Mouse (Mus musculus) midbrain, postnatal 0 days (tissue): ENCODE measurements around the gene Cyfip1. TPM values are rescaled to one million over a fixed set of nuclear protein-coding genes. Genes with fewer than 3 reads are reported as not detected.

Source experiments
- ATAC-seq: fragments of 200-750 bp; cut with Nextera tagmentation; 2 replicates; pipeline ENCODE4 v1.8.0; 2017; ENCODE audit warnings: moderate number of reproducible peaks, mild to moderate bottlenecking, moderate TSS enrichment, moderate library complexity; ENCODE audit not compliant: low FRiP score
- DNase-seq: peaks from one replicate; pipeline ENCODE4 v3.0.0-alpha.2; 2015; ENCODE audit warnings: low spot score
- H3K27ac ChIP-seq: fragments of 300-500 bp; sonication (generic); 2 replicates; pipeline ENCODE4 v1.5.1; 2014; ENCODE audit warnings: low read depth, mild to moderate bottlenecking, low read length, mixed read lengths
- H3K27me3 ChIP-seq: fragments of 300-500 bp; sonication (generic); 2 replicates; pipeline ENCODE4 v1.6.1; 2014; ENCODE audit warnings: low read length, control low read depth, mixed read lengths; ENCODE audit not compliant: insufficient read depth
- H3K36me3 ChIP-seq: fragments of 300-500 bp; sonication (generic); 2 replicates; pipeline ENCODE4 v1.6.1; 2014; ENCODE audit warnings: low read length, control low read depth, mixed read lengths; ENCODE audit not compliant: insufficient read depth
- H3K4me1 ChIP-seq: fragments of 300-500 bp; sonication (generic); 2 replicates; pipeline ENCODE4 v1.6.1; 2014; ENCODE audit warnings: mild to moderate bottlenecking, control low read depth, antibody characterized with exemption, low read length, mixed read lengths; ENCODE audit not compliant: insufficient read depth
- H3K4me2 ChIP-seq: fragments of 300-500 bp; sonication (generic); 2 replicates; pipeline ENCODE4 v1.6.1; 2014; ENCODE audit warnings: low read depth, mild to moderate bottlenecking, low read length, mixed read lengths; ENCODE audit not compliant: poor library complexity, severe bottlenecking
- H3K4me3 ChIP-seq: fragments of 300-500 bp; sonication (generic); 2 replicates; pipeline ENCODE4 v1.5.1; 2014; ENCODE audit warnings: low read depth, mild to moderate bottlenecking, low read length, moderate library complexity
- H3K9ac ChIP-seq: fragments of 300-500 bp; sonication (generic); replicated peaks from 2 replicates; pipeline ENCODE4 v1.6.1; 2014; ENCODE audit warnings: mild to moderate bottlenecking, low read length, moderate library complexity, mixed read lengths; ENCODE audit not compliant: poor library complexity, severe bottlenecking
- H3K9me3 ChIP-seq: fragments of 300-500 bp; sonication (generic); 2 replicates; pipeline ENCODE4 v1.6.1; 2016; ENCODE audit warnings: low read length, control low read depth
- CTCF ChIP-seq: IDR thresholded peaks from 2 replicates; pipeline ENCODE4 v1.5.1; 2016; ENCODE audit warnings: antibody characterized with exemption, mild to moderate bottlenecking
- WGBS: fragments of 180-500 bp; shearing (Covaris S2); extraction: QIAGEN DNeasy Blood & Tissue Kit; methylation state at CpG from one replicate; pipeline ENCODE4 v1.1.7; 2014; 5-methylcytosine and 5-hydroxymethylcytosine counted together
- polyA plus RNA-seq: library from polyadenylated mRNA; unstranded; fragments of >200 nt; fragmentation: Nextera tagmentation; extraction: Ambion mirVana; gene quantifications from 2 replicates; pipeline ENCODE4 v1.2.1, GENCODE M21; 2015
- total RNA-seq: library from RNA; depleted of rRNA; stranded (reverse); fragments of >200 nt; gene quantifications from 2 replicates; pipeline ENCODE4 v1.2.3, GENCODE M21; 2014

Gene Cyfip1
- total and polyA plus RNA-seq, 2 experiments from 2014 or later: 31.4 to 49.5 TPM

GRCm38 (mm10) chr7:55849948-55850571 is 8.5 kb downstream of the Cyfip1 start:
- H3K27ac ChIP-seq: peak overlapping the region; percentile 57
- H3K9ac ChIP-seq: peak overlapping the region; percentile 37; the same call in 1 of the 2 replicates
- 0 out of 2 replicates have a peak, but pooled peaks cover 4% of the 10 kb centered on the region for H3K4me1 ChIP-seq
- peak overlapping the region; percentile 20; the same call in 1 of the 2 replicates for H3K4me2 ChIP-seq
- ATAC-seq: peak; percentile 65; the same call in 1 of the 2 replicates
- H3K27me3 ChIP-seq: no peaks in the 10 kb centered on the region
- no peak for DNase-seq
- no peak for TF ChIP-seq CTCF
- 10% methylated on average over 14 of the region's 14 CpGs for WGBS
- no peaks in the 10 kb centered on the region for H3K36me3 ChIP-seq
- H3K9me3 ChIP-seq: no peaks in the 10 kb centered on the region
- no peak overlapping the region for H3K4me3 ChIP-seq

GRCm38 (mm10) chr7:55852787-55853186 is 11.2 kb downstream of the Cyfip1 start:
- DNase-seq: no peak
- Histone ChIP-seq H3K4me2 (no peak overlapping the region), H3K9ac (no peak overlapping the region), H3K9me3 (no peaks in the 10 kb centered on the region), H3K27ac (no peak overlapping the region), H3K4me3 (no peak overlapping the region), H3K36me3 (no peaks in the 10 kb centered on the region), H3K4me1 (0 out of 2 replicates have a peak, but pooled peaks cover 4% of the 10 kb centered on the region), H3K27me3 (no peaks in the 10 kb centered on the region)
- no peak for ATAC-seq
- TF ChIP-seq CTCF: no peak
- 82% methylated on average over 3 of the region's 3 CpGs for WGBS

GRCm38 (mm10) chr7:55855597-55855996 is 14.1 kb downstream of the Cyfip1 start:
- Histone ChIP-seq H3K27ac (no peak overlapping the region), H3K36me3 (no peaks in the 10 kb centered on the region), H3K4me1 (no peaks in the 10 kb centered on the region), H3K4me2 (no peak overlapping the region), H3K4me3 (no peak overlapping the region), H3K9ac (no peak overlapping the region), H3K27me3 (no peaks in the 10 kb centered on the region), H3K9me3 (no peaks in the 10 kb centered on the region)
- no peak for TF ChIP-seq CTCF
- ATAC-seq (no peak), DNase-seq (no peak)
- 88% methylated on average over 3 of the region's 3 CpGs for WGBS

GRCm38 (mm10) chr7:55856741-55857140 is 15.2 kb downstream of the Cyfip1 start:
- Histone ChIP-seq H3K4me1 (no peaks in the 10 kb centered on the region), H3K4me2 (no peak overlapping the region), H3K27ac (no peak overlapping the region), H3K27me3 (no peaks in the 10 kb centered on the region), H3K36me3 (no peaks in the 10 kb centered on the region), H3K9me3 (no peaks in the 10 kb centered on the region), H3K9ac (no peak overlapping the region), H3K4me3 (no peak overlapping the region)
- ATAC-seq (no peak), DNase-seq (no peak)
- WGBS: 93% methylated on average over 4 of the region's 4 CpGs
- TF ChIP-seq CTCF: no peak

GRCm38 (mm10) chr7:55857729-55858128 is 16.2 kb downstream of the Cyfip1 start:
- no peaks in the 10 kb centered on the region for H3K9me3 ChIP-seq
- TF ChIP-seq CTCF: no peak
- no peak for DNase-seq
- H3K27me3 ChIP-seq: no peaks in the 10 kb centered on the region
- no peak overlapping the region for H3K27ac ChIP-seq
- H3K4me2 ChIP-seq: no peak overlapping the region
- WGBS: 60% methylated on average over 2 of the region's 2 CpGs
- no peaks in the 10 kb centered on the region for H3K4me1 ChIP-seq
- ATAC-seq: no peak
- no peak overlapping the region for H3K9ac ChIP-seq
- no peak overlapping the region for H3K4me3 ChIP-seq
- H3K36me3 ChIP-seq: no peaks in the 10 kb centered on the region

- Histone ChIP-seq H3K27me3 (no peaks in the 10 kb centered on the region), H3K4me2 (no peak overlapping the region), H3K9ac (no peak overlapping the region), H3K4me1 (no peaks in the 10 kb centered on the region), H3K4me3 (no peak overlapping the region), H3K27ac (no peak overlapping the region), H3K36me3 (no peaks in the 10 kb centered on the region), H3K9me3 (no peaks in the 10 kb centered on the region)
- no peak for ATAC-seq
- no peak for TF ChIP-seq CTCF
- WGBS: 89% methylated on average over 3 of the region's 3 CpGs
- DNase-seq: no peak
Observed at GRCm38 (mm10) chr7:55858836-55859517, 17.4 kb downstream of the Cyfip1 start.
